Mouse (Mus musculus): Measurements from ENCODE around the gene Scube1.
A peak's percentile ranks its signal among the peaks of the same experiment; 100 is the strongest.

Scube1 gene

DNA sequence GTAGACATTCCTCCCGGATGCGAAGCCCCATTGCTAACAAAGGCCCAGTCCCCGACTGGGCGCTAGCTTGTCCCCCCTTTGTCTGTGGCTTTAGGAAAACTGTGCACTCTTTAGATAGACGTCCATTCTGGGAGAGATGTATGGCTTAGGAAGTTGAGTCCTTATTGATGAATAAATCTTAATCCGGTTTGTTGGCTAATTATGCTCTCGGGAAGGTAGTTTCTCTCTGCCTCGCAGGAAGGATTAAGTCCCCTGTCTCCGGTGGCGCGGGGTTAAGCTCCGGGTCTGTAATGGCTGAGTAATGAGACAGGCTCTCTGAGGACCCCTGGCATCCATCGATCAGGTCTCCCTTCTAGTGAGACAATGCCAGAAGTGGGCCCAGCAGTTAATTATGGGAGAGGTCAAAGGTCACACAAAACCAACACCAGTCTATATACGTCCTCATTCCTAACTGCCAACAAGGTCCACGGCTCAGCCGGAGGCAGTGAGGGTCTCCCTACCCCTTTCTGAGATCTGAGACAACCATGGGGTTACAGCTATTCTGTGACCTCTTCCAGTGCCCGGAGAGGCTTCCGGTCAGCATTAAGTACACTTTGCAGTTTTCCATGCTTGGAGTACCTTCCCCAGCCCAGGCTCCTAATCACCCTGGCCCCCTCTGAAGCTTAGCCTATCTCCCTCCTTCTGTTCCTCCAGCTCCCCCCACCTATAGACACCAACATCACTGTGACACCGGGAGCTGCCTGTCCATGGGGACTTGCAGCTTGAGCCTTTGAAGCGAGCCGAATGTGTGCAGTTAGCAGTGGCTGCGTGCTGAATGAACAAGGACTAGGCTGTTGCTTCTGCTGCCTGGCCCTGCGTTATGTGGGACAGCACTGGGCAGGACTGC lies 14.7 kb downstream of the Scube1 start:
- no peak for DNase-seq

DNA sequence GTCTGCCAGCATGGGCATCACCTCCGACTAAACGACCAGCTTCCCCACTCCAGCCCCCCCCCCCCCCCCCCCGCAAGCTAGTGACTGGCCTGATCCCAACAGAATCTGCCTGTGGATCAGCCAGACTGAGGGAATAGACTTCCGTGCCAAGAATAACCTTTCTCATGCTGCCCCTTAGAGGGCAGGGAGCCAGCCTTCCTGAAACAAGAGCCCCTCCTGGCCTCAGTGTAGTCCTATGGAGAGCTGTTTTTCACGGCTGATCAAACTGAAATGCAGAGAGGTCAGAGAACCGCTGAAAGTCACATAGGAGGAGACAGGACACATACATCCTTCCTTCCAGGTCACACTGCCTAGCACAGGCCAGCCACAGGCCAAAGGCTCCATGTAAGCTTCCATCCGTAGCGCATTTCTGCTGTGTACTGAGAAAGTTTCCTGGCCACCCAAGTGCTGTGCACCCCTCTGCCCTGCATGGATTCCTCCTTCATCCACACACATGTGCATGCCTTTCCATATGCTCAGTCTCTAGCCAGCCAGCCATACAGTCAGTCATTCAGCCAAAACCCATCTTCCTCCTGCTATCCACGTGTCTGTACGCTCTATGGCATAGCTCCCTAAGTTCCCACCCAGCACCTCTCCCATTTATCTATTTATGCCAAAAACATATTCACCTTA lies 18.2 kb downstream of the Scube1 start:
- peak; percentile 58 to 72 for DNase-seq

- no peak for DNase-seq
These were observed 24.3 kb downstream of the Scube1 start for GRCm38 (mm10) chr15:83700593-83700923.

DNA sequence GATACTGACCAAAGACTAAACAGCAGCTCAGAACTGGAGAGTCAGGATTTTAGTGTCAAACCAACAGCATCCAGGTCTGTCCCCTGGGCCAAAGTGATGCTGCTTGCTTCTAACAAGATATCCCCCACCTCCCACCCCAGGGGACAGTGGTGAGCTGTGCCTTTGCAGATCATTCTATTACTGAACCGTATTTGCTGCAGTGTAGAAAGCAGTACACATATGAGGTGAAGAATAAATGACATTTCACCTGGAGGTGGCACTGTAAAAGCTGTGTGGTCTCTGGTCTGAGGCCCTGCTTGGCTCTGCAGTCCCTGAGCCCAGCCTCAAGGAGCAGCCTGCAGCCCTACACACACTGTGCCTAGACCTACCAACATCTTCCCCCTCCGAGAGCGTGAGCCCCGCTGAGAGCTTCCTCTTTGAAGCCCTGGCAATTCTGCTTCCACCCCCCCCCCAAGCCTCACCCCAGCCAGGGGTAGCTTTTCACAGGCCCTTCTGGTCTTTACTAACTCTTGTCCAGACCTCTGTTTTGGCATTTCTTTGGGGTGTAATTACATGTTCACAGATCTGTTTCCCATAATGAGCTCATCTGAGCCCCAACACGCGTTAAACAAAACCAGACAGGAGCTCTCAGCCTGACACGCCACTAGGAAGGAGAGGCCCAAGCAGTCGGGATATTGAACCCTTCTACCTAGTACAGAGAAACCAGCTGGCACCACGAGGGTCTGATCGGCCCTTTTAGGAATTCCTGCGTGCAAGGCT lies 24.8 kb downstream of the Scube1 start:
- no peak for DNase-seq

- DNase-seq, result no peak
These were observed 25.5 kb downstream of the Scube1 start for GRCm38 (mm10) chr15:83699132-83699833.

DNA sequence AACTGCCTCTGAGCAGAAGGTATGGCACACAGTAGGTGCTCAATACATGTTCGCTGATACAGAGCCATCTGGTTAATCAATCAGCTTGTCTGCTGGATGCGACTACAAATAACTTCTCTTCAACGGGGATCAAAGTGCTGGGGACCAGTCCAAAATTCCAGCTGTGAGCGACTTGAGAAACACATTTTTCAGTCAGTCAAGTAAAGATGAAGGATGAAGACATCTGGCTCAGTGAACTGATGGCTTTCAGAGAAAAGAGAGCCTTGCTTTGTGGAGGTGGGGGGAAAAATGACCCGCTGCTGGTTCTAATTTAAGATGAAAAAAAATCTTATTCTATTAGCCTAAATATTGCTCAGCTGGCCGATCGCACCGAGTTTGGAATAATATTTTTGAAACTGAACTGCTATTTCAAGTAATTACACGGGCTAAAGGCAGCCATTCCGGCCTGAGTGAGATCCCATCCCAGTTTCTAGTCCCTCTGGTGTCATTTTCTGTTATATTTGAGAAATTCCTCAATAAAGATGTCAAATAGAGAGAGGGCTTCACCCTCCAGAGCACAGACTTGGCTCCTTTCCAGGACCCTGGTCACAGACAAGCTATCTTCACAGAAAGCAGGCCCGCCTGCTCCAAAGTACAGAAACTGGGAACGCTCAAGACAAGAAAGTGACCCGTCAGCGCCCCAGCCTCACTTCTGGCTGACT lies 28.0 kb downstream of the Scube1 start:
- peak; percentile 28 to 46 for DNase-seq

GRCm38 (mm10) chr15:83695159-83695558 lies 29.7 kb downstream of the Scube1 start:
- peak in 1 of 2 experiments; percentile 46 for DNase-seq

DNA sequence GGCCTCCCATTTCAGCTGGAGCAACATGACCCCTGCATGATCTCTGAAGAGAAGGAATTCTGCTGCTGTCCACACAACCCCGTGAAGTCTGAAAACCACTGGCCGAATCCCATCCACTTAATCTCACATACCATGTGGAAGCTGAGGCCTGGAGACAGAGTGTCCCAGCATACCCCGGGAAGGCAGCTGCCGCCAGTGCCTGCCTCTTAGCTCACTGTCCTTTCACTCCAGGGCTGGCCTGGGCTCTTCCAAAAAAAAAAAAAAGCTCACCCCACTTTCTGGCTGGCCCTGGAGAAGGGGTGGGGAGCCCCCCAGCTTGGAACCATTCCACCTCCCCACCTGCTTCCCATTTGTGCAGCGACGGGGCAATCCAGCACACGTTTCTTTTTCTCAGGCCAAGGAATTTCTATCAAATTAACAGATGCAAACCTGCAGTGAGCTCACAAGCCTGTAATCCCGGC lies 32.9 kb downstream of the Scube1 start:
- peak in 1 of 2 experiments; percentile 24 for DNase-seq

- no peak for DNase-seq
These were observed 34.9 kb downstream of the Scube1 start for GRCm38 (mm10) chr15:83689946-83690345.

GRCm38 (mm10) chr15:83686601-83687000 lies 38.2 kb downstream of the Scube1 start:
- DNase-seq, result no peak

DNA sequence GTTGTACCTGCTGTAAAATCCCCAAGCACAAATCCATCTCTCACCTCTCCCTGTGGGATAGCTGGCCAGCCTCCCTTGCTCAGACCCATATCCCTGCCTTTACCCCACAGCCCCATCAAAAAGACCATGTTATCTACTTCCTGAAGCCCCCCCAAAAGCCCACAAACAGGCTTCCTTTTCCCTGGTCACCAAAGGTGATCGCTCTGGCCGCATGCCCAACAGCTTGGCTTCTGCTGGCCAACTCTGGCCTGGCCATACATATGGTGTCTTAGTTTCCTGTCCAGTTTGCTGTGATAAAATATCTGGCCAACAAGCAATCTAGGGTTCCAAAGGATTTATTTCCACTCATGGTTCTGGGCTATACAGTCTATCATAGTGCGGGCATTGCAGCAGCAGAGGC lies 38.9 kb downstream of the Scube1 start:
- peak in 1 of 2 experiments; percentile 49 for DNase-seq

DNA sequence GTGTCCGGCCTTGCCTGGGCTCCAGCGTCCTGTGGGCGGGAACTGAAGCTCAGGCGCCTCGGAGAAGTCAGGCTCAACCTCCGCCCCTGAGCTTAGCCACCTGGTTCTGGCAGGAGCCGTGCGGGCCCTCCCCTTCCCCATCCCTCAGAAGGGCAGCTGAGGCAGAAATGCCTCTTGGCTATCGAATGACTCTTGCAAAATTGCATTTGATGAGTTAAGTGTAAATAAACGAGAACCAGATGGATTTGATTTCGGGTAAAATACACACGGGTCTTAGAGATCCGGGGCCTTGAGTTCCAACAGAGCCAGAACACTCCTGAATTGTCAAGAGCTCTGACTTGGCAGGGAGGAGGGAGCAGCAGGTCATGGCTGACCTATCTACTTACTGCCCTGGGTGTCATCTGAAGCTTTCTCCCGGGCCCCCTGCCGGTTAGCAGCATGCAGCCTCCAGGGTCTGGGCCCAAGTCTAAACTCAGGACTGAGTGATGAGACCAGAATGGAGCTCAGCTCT lies 41.7 kb downstream of the Scube1 start:
- no peak for DNase-seq

DNA sequence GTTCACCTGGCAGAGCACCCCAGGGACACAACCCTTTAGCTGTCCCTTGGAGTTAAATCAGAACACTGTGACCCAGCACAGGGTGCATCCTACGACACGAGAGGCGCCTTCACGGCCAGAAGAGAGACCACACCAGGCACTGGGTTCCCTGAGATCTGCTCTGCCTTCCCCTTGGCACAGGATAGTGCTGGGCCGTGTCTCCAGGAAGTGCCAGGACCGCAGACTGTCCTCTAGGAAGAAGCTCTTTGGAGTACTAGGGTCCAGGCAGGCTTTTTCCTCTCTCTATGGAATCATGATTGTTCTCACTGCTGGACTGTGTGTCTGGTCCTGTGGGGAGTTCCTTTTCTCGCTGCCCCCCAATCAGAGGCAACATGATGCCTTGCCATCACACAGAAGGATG lies 44.5 kb downstream of the Scube1 start:
- DNase-seq, result no peak

GRCm38 (mm10) chr15:83679729-83680128 lies 45.1 kb downstream of the Scube1 start:
- no peak for DNase-seq

- DNase-seq, result no peak
These were observed 46.2 kb downstream of the Scube1 start for GRCm38 (mm10) chr15:83678606-83679005.

DNA sequence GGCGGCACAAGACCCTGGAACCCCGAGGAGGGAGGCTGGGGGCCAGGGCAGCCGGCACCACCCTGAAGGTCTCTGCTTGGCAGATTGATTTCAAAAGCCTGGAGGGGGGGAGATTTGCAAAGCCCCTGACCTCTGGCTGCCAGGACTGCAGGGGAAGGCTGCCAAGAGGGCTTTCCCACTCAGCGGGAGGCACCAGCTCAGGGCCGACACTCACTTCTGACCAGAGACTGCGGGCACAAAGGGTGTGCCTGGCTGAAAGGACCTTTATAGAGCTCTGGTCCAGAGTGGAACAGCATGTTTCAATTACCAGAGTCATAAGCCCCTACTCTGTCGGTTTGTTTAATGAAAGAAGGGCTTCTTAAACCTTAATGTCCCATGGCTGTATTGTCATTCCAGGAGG lies 46.7 kb downstream of the Scube1 start:
- DNase-seq, result peak; percentile 44 to 58

DNA sequence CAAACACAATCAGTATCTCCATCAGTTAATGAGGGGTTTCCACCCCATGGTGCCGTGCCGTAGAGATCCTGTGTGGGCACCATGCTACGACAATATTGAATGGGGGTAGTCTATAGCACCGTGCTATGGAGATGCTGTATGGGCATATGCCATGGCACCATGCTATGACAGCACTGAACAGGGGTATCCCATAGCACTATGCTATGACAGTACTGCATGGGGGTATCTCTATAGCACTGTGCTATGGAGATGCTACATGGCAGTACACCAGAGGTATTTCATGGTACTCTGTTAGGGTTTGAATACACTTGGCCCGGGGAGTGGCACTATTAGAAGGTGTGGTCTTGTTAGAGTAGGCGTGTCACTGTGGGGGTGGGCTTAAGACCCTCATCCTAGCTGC lies 47.7 kb downstream of the Scube1 start:
- DNase-seq, result no peak

DNA sequence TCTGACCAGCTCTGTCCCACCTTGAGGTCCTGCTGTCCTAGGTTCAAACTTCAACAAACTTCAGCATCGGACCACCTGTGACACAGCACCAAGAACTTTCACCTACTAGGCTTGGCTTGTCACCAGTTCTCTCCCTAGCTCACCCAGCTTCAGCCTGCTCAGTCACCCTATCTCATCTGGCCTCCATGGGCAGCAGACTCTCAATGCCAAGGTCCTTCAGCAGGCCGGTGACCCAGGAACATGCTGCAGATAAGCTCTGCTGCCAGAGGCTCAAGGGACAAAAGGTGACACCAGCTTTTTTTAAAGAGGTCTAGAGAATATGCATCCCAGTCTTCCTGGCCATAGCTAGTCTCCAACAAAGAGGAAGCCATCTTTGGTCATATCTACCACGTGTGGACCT lies 48.5 kb downstream of the Scube1 start:
- no peak for DNase-seq

DNA sequence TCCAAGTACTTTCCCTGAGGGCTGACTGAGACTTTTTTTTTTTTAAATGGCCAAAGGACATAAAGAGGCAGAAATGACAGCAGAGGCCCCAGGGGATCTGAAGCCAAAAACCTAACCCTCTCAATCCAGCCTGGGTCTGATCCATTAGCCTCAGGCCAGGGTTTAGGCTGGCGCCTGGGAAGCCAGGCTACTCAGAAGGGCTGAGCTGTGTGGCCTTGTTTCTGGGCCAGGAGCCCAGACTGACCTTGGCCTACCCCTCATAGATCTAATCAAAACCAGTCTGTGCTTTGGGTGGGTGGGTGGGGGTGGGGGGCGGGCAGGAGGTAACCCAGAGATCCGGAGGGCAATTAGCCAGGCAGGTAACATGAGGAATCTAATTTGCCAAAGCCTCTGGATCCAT lies 51.2 kb downstream of the Scube1 start:
- DNase-seq, result no peak

DNA sequence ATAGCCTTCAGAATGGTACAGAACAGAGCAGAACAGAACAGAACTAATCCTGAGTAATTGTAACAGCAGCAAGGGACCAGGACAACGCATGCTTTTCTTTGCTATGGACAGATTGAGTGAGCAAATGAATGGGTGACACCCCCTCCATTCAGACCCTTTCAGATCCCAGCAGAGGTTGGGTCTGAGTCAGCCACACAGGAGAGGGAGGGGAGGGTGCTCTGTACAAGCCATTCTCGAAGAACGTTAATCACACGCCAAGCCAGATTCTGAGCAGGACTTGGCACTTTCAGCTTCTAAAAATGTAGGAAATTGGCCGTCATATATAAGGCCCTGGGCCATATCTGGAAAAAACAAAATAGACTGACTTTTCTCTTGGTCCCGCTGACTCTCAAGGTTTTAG lies 57.3 kb downstream of the Scube1 start:
- no peak for DNase-seq

GRCm38 (mm10) chr15:83666418-83666817 lies 58.4 kb downstream of the Scube1 start:
- DNase-seq, result peak in 1 of 2 experiments; percentile 22

GRCm38 (mm10) chr15:83665993-83666392 lies 58.8 kb downstream of the Scube1 start:
- peak; percentile 66 to 78 for DNase-seq

All from cerebellum, postnatal 14 days (tissue).